Mouse (Mus musculus): Measurements from ENCODE around the gene Vwa7. TPM values are rescaled to one million over a fixed set of nuclear protein-coding genes. Genes with fewer than 3 reads are reported as not detected.
"Not testable (repeated sequence)": the region's sequence is repeated elsewhere in the genome, so short reads cannot be mapped to it uniquely, and the experiment has no call there.

Vwa7 gene
- total RNA-seq, 2 experiments from 2014 or later, result 3.3 to 3.8 TPM

DNA sequence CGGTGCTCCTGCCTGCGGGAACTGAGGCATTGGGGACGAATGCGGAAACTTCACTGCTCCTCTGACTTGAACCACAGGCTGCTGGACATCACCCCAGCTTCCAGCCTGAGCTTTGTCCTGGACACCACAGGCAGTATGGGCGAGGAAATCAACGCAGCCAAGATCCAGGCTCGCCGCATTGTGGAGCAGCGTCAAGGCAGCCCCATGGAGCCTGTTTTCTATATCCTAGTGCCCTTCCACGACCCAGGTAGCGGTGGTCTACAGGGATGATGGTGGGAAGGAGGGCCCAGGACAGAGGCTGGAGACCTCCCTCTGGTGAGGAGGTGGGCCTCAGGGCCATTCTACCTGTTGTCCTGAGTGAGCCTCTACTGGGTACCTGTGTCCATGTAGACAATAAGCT, 3.5 kb downstream of the Vwa7 start:
- DNase-seq, result no peak
- intact Hi-C loops (cut with DNase I), result loop anchor here (2.0 kb wide), 1 partner anchor 59 kb away; the partner anchor contains the start of gene Ly6g6d

DNA sequence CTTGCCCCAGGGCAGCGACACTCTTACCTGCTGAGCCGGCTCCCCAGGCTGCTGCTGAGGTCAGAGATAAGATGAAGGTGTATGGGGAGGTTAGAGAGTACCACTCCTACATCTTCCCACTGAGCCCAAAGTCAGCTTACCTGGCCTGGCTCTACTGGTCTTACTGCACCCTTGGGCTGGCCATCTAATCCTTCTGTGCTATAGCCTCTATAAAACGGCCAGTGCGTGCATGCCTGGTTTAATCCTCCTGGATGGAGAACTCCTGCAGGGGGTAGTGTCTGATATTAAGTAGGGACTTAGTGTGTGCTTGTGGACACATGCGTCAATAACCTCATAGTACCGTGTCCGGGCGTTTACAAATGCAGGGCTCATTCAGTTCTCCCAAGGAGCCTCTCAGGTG, 4.2 kb downstream of the Vwa7 start:
- no peak for DNase-seq
- intact Hi-C loops (cut with DNase I), result loop anchor here (2.0 kb wide), 1 partner anchor 58 kb away; the partner anchor contains the start of gene Ly6g6d

DNA sequence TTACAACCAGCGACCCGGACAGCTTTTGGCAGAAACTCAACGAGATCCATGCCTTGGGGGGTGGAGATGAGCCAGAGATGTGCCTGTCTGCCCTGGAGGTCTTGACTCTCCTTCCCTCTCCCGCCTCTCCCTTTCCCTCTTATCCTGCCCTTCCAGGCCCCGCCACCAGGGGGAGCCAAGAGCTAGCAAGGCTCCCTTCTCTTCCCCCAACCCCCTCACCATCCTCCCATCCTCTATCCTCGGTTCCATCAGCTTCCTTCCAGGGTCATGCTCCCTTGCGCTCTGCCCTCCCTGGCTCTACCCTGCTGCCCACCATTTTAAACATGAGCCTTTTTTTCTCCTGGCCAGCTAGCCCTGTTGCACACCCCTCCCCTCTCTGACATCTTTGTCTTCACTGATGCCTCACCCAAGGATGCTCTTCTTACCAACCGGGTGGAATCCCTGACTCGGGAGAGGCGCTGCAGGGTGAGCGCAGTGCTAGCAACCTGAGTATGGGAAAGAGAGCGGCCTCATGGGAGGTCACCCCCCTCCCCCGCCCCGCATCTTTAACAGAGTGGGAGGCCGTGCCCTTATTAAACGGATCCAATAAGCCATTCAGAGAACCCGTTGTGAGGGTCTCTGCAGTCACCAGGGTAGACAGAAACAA, 4.9 kb downstream of the Vwa7 start:
- intact Hi-C loops (cut with DNase I), result loop anchor here (1.0 to 2.0 kb wide), 3 partner anchors 38 to 85 kb away; partner anchors contain the start of genes Ddah2 and Ly6g6d
- DNase-seq, result peak; percentile 90 to 94

DNA sequence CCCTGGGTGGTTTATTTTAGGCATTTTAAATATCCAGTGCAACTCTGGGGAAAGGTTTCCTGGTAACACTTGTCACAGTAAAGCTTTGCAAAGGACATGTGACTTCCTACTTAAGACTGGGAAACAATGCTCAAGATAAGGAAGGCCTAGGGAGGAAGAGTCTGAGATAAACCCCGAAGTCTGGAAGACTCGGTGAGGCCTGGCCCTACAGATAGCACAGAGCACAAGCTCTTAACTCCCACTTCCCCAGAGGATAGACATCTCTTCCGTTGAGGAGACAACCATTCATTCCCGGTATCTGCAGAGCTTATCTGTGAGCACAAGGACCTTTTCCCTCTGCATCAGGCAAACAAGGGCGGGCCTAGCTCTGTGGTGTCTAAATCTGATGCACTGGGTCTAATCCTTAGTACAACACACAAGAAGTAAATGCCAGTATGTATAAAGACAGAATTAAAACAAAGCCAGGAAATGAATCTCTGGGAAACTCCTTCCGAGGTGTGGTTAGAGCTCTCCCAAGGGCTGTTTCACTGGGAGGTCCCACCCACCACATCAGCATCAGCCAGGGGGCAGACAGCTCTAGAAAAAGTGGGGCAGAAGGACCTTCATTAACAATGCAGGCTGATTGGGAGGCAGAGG, 5.6 kb downstream of the Vwa7 start:
- intact Hi-C loops (cut with DNase I), result loop anchor here (1.0 to 2.0 kb wide), 3 partner anchors 37 to 84 kb away; partner anchors contain the start of genes Ddah2 and Ly6g6d
- DNase-seq, result peak; percentile 51 to 54

DNA sequence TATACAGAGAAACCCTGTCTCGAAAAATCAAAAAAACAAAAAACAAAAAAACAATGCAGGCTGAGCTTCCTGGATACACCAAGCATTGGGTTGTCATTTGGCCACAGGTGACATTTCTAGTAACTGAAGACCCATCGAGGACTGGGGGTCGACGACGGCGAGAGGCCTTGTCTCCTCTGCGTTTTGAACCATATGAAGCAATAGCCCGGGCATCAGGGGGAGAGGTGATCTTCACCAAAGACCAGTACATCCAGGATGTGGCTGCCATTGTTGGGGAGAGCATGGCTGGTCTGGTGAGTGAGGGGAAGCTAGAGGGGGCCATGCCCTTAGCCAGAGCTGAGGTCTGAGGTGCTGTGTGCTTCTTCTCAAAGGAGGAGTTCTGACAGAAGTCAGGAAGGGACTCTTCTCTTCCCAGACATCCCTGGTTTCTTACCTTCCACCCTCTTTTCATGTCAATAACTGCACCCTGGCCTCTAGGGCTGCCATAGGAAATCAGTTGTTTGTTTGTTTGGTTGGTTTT, 6.2 kb downstream of the Vwa7 start:
- intact Hi-C loops (cut with DNase I), result no loop called here
- no peak for DNase-seq

DNA sequence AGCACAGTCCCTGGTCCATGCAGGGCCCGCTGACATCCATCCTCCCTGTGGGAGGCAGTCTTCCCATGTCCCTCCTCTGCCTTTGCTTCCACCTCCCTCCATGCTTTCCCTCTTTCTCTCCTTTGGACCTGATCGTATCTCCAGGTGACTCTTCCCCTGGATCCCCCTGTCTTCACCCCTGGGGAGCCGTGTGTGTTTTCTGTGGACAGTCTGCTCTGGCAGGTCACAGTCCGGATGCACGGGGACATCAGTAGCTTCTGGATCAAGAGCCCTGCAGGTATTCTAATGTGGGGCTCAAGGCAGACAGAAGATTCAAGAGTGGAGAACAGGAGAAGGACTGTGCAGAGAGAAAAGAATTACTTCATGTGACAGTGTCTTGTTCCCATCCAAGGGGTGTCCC, 6.8 kb downstream of the Vwa7 start:
- no peak for DNase-seq
- intact Hi-C loops (cut with DNase I), result no loop called here

DNA sequence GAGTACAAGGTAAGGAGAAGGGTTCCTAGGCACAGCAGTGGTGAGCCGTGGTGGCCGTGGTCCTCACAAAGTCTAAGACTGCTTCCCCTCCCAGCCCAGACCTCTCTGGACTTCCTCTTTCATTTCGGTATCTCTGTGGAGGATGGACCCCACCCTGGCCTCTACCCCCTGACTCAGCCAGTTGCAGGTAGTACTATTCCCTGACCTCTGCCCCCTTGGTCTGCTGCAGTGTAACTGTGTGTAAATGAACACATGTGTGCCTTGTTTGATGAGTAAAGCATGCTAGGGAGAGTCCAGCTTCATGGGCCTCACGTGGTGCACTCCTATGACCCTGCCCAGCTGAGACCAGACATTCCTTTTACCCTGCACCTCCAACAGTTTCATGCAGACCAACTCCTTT, 7.4 kb downstream of the Vwa7 start:
- intact Hi-C loops (cut with DNase I), result no loop called here
- DNase-seq, result no peak

DNA sequence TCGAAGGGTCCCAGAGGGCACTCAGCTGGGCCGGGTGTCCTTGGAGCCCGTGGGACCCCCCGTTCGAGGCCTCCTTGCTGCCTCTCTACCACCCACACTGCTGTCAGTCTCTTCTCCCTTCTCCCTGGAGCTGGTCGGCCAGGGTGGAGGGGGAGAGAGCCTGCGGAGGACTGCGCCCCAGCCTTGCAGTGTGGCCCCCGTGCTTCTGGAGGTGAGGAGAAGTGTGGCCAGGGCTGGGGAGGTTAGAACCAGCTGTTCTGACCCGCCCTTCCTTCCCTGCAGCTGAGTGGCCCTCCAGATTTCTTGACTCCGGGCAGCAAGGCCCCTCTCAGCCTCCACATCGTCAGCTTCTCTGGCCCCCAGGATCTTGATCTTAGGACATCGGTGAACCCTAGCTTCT, 7.9 kb downstream of the Vwa7 start:
- DNase-seq, result no peak
- intact Hi-C loops (cut with DNase I), result no loop called here

DNA sequence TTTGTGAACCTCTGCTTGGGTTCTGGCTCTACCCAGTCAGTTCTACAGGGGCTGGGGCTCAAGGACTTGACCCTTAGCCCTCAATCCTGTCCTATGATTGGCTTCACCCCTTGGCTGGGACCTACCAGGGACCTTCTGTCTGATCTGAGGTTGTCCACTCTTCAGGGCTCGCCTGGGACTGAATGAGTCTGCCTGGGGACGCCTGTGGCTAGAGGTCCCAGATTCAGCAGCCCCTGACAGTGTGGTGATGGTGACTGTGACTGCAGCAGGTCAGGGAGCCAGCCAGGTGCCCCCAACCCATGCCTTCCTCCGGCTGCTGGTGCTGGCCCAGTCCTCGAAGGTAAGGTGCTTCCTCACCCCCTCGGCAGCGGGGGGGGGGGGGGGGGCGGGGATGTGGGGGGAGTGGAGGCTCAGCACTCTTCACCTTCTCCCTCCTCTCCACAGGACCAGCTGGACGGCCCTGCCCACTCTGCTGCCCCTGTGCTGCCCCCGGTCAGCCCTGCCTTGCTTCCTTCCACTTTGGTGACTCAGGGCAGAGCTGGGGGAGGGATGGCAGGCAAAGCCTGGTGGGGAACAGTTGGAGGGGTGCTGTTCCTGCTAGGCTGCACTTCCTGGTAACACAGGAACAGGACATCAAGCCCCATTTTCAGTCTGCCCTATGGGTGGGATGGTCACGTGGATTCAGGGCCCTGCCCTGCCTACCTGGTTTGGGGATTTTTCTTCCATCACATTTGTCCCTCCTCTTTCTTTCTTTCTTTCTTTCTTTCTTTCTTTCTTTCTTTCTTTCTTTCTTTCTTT, 8.5 kb downstream of the Vwa7 start:
- no peak for DNase-seq
- intact Hi-C loops (cut with DNase I), result no loop called here

DNA sequence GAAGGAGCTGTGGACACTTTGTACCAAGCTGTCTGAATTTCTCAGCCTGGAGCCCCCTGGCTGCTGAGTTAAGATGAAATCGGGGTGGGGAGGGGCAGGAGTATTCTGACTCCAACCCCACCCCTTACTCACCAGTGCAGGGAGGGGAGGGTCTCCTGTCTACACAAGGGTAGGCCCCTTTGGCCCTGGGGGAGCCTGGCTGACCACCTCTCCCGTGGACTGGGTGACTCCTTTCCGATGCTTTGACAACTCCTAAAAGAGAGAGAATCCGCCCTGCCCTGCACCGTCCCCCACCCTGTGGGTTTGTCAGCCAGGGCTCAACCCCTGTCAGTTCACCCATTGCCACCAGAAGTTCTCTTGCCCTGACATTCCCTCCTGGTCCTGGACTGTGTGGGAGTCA, 9.8 kb downstream of the Vwa7 start:
- no peak for DNase-seq
- intact Hi-C loops (cut with DNase I), result no loop called here

DNA sequence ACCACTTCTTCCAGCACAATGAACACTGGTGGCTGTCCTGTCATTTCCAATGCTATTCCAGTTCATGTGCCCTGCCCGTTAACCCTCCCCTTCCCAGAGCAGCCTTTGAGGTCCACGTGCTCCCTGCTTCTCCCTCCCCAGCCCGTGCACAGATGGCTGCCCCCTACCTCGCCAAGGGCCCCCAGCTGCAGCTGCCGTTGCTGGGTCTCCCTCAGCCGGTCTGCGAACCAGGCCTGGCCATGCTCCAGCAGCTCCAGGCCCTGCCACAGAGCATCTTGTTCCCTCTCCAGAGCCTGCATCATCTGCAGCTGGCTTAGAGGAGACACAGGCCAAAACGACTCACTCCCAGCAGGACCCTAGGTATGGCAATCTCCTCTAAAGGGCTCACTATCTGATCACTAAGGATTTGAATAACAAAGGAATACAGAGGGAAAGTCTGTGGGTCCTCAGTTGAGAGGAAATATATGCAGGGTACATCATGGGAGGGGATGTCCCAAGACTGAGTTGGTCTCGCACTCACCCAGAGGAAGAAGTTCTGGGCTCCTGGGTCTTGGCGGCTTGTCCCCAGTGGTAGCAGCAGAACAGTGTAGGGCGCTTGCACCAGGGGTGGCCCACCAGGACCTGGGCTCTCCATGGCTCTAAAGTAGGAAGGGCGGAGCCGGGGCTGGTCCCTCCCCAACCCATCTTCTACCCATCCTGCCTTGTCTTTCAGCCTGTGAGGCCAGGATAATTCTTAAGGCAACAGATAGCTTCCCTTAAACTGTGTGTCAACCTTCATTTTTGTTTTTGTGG, 11.1 kb downstream of the Vwa7 start, which contains the start of gene Sapcd1:
Gene Sapcd1 (minus strand): TSS at position 740 of the 792 bp plus-strand sequence.
- intact Hi-C loops (cut with DNase I), result loop anchor here (2.0 kb wide), 1 partner anchor 17 kb away; no protein-coding TSS in a partner anchor
- DNase-seq, result peak; percentile 54 to 60

DNA sequence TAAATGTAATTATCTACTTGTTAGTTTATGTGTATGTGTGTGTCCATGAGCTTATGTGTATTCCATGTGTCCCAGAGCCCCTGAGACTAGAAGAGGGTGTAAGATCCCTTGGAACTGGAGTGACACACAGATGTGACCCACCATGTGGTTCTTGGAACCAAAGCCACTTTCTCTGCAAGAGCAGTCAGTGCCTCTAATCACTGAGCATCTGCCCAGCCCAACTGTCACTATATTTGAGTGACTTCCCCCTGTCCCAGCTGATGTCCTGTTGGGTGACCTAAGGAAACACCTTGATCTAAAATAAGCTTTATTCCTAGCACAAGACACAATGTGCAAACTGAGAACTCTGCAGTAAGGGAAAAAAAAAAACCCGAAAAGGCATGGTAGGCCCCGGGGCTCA, 11.9 kb downstream of the Vwa7 start:
- intact Hi-C loops (cut with DNase I), result loop anchor here (2.0 kb wide), 1 partner anchor 16 kb away; no protein-coding TSS in a partner anchor

DNA sequence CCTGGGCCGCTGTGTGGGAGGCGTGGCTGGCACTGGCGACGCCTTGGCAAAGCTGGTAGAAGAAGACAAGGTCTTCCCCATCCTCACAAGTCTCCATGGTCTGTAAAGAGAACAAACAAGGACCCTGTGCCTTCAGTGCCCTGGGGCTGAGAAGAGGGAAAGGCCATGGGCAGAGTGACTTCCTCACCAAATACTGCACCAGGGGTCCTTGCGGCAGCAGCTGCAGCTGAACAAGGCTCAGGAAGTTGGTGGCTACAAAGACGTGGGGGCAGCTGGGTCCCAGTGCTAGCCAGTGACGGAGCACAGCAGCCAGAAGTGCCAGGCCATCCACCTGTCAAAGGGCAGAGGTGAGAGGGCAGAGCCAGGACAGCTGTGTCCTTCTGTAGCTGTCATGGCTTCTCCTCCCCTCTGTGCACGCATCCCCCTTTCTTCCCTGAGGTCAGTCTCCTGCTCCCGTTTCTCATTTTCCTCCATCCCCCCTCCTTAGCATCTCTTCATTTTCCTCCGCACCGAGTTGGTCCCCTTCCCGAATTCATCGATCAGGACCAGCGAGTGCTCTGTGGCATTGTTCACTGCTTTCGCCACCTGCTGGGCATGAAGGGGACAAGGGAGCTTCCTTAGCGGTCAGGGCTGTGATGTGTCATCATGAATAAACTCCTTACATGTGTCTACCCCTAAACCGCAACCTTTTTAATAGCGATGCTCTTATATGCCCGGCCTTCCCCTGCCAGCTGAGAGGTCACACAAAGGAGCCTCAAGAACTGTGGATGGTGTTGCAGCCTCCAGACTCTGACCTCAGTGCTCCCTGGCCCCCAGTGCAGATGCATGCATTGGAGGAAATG, 13.5 kb downstream of the Vwa7 start:
- intact Hi-C loops (cut with DNase I), result loop anchor here (2.0 kb wide), 1 partner anchor 15 kb away; no protein-coding TSS in a partner anchor
- no peak for DNase-seq

More for the DNA sequence above, 11.9 kb downstream of the Vwa7 start:
- DNase-seq, result no peak

DNA sequence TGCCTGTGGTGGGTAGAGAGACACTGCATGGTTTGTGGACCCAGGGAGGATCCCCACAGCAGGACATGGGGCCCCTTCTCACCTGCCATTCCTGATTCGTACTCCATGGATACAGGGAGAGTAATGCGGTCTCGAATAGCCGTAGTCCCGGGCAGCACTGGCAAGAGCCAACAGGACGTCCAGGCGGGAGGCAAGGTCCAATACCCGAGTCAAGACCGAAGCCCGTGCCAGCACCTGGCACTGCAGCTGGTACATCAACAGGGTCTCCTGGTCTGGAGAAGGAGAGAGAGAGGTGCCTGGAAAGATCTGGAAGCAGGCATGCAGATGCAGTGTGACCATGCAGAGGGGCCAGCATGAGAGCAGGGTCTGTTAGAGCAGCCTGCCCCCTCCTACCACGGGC, 14.9 kb downstream of the Vwa7 start:
- intact Hi-C loops (cut with DNase I), result no loop called here
- no peak for DNase-seq

DNA sequence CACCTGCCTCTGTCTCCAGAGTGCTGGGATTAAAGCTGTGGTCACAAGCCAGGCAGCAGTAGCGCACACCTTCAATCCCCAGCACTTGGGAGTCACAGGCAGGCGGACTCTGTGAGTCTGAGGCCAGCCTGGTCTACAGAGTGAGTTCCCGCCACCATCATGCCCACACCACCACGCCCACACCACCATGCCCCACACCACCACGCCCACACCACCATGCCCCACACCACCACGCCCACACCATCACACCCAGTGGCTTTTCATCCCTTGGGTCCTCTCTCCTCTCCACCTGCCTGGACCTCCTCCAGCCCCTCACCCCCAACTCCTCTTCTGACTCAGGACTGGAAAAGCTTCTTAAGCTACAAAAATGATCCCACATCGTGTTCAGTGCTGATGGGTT, 15.5 kb downstream of the Vwa7 start:
- DNase-seq, result no peak
- intact Hi-C loops (cut with DNase I), result no loop called here

DNA sequence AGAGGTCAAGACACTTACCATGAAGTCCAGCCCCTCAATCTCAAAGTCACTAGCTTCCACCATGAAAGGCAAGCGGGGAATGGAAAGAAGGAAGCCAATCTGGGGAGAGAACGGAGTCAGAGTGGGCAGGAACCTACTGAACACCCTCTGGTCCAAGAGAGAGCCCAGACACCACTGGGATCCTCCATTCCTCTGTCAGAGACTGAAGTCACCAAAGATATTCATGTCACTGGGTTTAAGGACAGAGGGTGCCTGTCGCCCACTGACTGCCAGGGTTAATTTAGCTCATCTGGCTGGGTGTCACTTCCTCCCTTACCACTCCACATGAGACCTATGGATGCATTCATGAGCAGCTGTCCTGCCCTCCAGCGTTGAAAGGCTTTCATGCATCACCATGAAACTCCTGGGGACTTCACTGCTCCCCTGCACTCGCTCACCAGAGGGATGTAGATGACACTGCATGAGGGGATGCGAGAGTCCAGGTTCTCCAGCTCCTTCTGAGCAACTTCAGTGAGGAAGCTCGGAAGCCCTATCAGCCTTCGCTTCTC, 16.0 kb downstream of the Vwa7 start:
- no peak for DNase-seq
- intact Hi-C loops (cut with DNase I), result no loop called here

DNA sequence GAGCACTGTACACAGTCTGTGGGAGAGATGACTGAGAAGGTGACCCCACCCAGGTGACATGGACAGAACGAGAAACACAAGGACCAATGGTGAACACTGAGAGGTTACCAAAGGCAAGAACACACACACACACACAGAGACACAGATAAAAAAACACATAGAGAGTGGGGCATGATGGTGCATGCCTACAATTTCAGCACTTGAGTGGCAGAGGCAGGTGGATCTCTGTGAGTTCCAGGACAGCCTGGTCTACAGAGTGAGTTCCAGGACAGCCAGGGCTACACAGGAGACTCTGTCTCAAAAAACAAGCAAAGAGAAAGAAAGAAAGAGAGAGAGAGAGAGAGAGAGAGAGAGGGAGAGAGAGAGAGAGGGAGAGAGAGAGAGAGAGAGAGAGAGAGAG, 17.3 kb downstream of the Vwa7 start:
- intact Hi-C loops (cut with DNase I); DNase-seq: not testable (repeated sequence)

DNA sequence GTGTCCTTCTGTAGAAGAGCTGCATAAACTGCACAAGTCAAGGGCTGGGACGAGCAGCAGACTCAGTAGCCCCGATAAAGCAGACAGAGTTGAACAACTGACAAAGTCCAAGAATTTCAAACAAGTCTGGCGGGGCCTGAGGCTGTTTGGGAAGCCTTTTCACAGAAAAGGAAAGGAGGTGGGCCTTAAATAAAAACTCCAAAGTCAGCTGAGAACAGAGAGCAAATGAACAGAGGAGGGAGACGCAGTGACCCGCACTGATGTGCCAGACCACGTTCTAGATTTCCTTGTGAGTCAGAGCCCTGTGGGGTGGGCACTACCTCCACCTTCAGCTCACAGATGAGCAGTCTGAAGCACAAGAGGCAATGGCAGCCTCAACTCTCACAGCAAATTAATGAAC, 18.5 kb downstream of the Vwa7 start:
- no peak for DNase-seq
- intact Hi-C loops (cut with DNase I), result no loop called here
